20 mouse cellular contexts compared by ENCODE assay signal in genomic region chr7:74184661-74185060, GRCm38 (mm10).
"Had no signal": no experiment of that assay in that cellular context is flagged by ENCODE, and none has a peak within 500 bp of the region (broad histone marks: within the 10 kb centered on the region; RNA-seq: fewer than 3 reads in every experiment).

No protein-coding gene starts in this region.

- H3K27ac ChIP-seq: midbrain, embryonic 10.5 days; midbrain, embryonic 12.5 days; neural tube, embryonic 13.5 days; neural tube, embryonic 15.5 days; stomach, embryonic 15.5 days; stomach, postnatal 0 days had no signal

- H3K9me3 ChIP-seq: midbrain, embryonic 10.5 days; midbrain, embryonic 12.5 days; neural tube, embryonic 13.5 days; neural tube, embryonic 15.5 days; stomach, embryonic 15.5 days had no signal

- H3K27me3 ChIP-seq: midbrain, embryonic 12.5 days; neural tube, embryonic 13.5 days; neural tube, embryonic 15.5 days; stomach, embryonic 15.5 days had no signal

- H3K4me1 ChIP-seq: midbrain, embryonic 12.5 days; neural tube, embryonic 13.5 days; neural tube, embryonic 15.5 days; stomach, embryonic 15.5 days had no signal

- H3K4me3 ChIP-seq: midbrain, embryonic 10.5 days; midbrain, embryonic 12.5 days; myocyte; neural tube, embryonic 13.5 days; neural tube, embryonic 15.5 days; stomach, embryonic 15.5 days had no signal

- H3K4me2 ChIP-seq: lung, embryonic 14.5 days; midbrain, embryonic 12.5 days; neural tube, embryonic 13.5 days; neural tube, embryonic 15.5 days; stomach, embryonic 15.5 days had no signal

- DNase-seq: lung, postnatal 10 days; lung, postnatal 4 days; midbrain, embryonic 14.5 days; retina, postnatal 1 day; right cerebral cortex, adult 18-20 months; right cerebral cortex, postnatal 25 days; right cerebral cortex, postnatal 4 days; spleen, adult 18-20 months; thymus, adult 2 months; thymus, postnatal 25 days; thymus, postnatal 4 days had no signal

- H3K36me3 ChIP-seq: midbrain, embryonic 10.5 days; midbrain, embryonic 12.5 days; neural tube, embryonic 13.5 days; neural tube, embryonic 15.5 days; stomach, embryonic 15.5 days had no signal

- ATAC-seq: midbrain, embryonic 16.5 days had no signal

- H3K9ac ChIP-seq: lung, embryonic 14.5 days; midbrain, embryonic 12.5 days; neural tube, embryonic 13.5 days; neural tube, embryonic 15.5 days; stomach, embryonic 15.5 days had no signal
